Mouse (Mus musculus): Measurements from ENCODE around the gene Il1rapl1. TPM values are rescaled to one million over a fixed set of nuclear protein-coding genes. Genes with fewer than 3 reads are reported as not detected.

Il1rapl1 gene
- not detected in 2 replicates for polyA plus RNA-seq (2012; ENCODE audit: low replicate concordance)

DNA sequence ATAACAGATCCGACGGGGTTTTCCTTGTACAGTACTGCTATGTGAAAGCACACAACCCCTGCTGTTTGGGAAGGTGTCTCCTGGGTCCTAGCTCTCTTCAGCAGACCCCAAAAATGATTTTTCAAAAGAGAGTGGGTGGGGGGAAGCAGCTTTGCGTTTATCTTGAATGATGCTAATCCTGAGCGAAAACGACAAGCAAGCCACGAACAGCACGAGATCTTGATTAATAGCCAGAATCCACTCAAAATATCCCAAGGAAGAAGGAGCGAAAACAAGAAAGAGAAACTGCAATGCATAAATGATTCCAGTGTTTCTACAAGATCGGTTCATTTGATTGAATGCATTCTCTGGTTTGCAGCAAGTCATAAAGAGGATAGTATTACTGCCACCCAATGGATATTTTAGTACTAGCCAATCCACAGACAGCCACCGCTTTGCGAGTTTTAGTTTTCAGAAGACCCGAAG is at the start of gene Il1rapl1:
Il1rapl1 (minus strand) TSS at position 37 of the 465 bp plus-strand sequence.

